Mouse (Mus musculus): Measurements from ENCODE around the gene Kctd14. TPM values are rescaled to one million over a fixed set of nuclear protein-coding genes. Genes with fewer than 3 reads are reported as not detected.

Kctd14 gene
- total and polyA plus RNA-seq, 3 experiments: 0.13 to 0.61 (median 0.39) TPM

- Histone ChIP-seq H3K79me2 (replicated peaks; ENCODE audit: control insufficient read depth, insufficient read depth, low read length) (no peaks in the 10 kb centered on the region), H3K9ac (ENCODE audit: low read depth, low read length) (no peak overlapping the region), H3K4me1 (ENCODE audit: control insufficient read depth, insufficient read depth, low read length) (peaks cover 2% of the 10 kb centered on the region; the same call in 1 of the 2 replicates), H3K36me3 (ENCODE audit: control insufficient read depth, insufficient read depth, low read length) (no peaks in the 10 kb centered on the region), H3K27ac (no peak overlapping the region; the same call in 1 of the 2 replicates), H3K4me3 (no peak overlapping the region), H3K27me3 (ENCODE audit: control insufficient read depth, insufficient read depth, low read length) (no peaks in the 10 kb centered on the region)
- intact Hi-C loops (cut with DNase I): no loop called here
- 4% methylated on average over 6 of the region's 6 CpGs for WGBS
- TF ChIP-seq POLR2A (IDR thresholded peaks at IDR 0.05; ENCODE audit: insufficient read depth, low read depth, low read length): no peak
- no peak for TF ChIP-seq CTCF (IDR thresholded peaks at IDR 0.05)
- 0 out of 2 replicates have a peak, but pooled peaks have one; percentile 21 for TF ChIP-seq EP300 (IDR thresholded peaks at IDR 0.05; ENCODE audit: insufficient read depth, low read depth, low read length)
- DNase-seq: peak; percentile 71 to 83
These were observed 4.8 kb upstream of the Kctd14 start for GRCm38 (mm10) chr7:97446171-97446925.

- Histone ChIP-seq H3K4me3 (no peak overlapping the region), H3K79me2 (replicated peaks; ENCODE audit: control insufficient read depth, insufficient read depth, low read length) (no peaks in the 10 kb centered on the region), H3K36me3 (ENCODE audit: control insufficient read depth, insufficient read depth, low read length) (no peaks in the 10 kb centered on the region), H3K4me1 (ENCODE audit: control insufficient read depth, insufficient read depth, low read length) (peaks cover 2% of the 10 kb centered on the region; the same call in 1 of the 2 replicates), H3K27ac (peak overlapping the region; percentile 23; the same call in 1 of the 2 replicates), H3K9ac (ENCODE audit: low read depth, low read length) (no peak overlapping the region), H3K27me3 (ENCODE audit: control insufficient read depth, insufficient read depth, low read length) (no peaks in the 10 kb centered on the region)
- TF ChIP-seq POLR2A (IDR thresholded peaks at IDR 0.05; ENCODE audit: insufficient read depth, low read depth, low read length) (no peak), EP300 (IDR thresholded peaks at IDR 0.05; ENCODE audit: insufficient read depth, low read depth, low read length) (no peak), CTCF (IDR thresholded peaks at IDR 0.05) (no peak; the same call in 1 of the 2 replicates)
- DNase-seq: no peak
- 48% methylated on average over 6 of the region's 6 CpGs for WGBS
- intact Hi-C loops (cut with DNase I): no loop called here
These were observed 4.0 kb upstream of the Kctd14 start for GRCm38 (mm10) chr7:97447050-97447531.

- DNase-seq: no peak
- TF ChIP-seq POLR2A (IDR thresholded peaks at IDR 0.05; ENCODE audit: insufficient read depth, low read depth, low read length) (no peak), EP300 (IDR thresholded peaks at IDR 0.05; ENCODE audit: insufficient read depth, low read depth, low read length) (no peak)
- Histone ChIP-seq H3K4me1 (ENCODE audit: control insufficient read depth, insufficient read depth, low read length) (no peaks in the 10 kb centered on the region), H3K4me3 (no peak overlapping the region), H3K27me3 (ENCODE audit: control insufficient read depth, insufficient read depth, low read length) (no peaks in the 10 kb centered on the region), H3K36me3 (ENCODE audit: control insufficient read depth, insufficient read depth, low read length) (no peaks in the 10 kb centered on the region), H3K9ac (ENCODE audit: low read depth, low read length) (no peak overlapping the region), H3K27ac (no peak overlapping the region), H3K79me2 (replicated peaks; ENCODE audit: control insufficient read depth, insufficient read depth, low read length) (no peaks in the 10 kb centered on the region)
- intact Hi-C loops (cut with DNase I): no loop called here
- 93% methylated on average over 6 of the region's 6 CpGs for WGBS
These were observed 1.1 kb downstream of the Kctd14 start for GRCm38 (mm10) chr7:97452196-97452595.

- DNase-seq: peak; percentile 14 to 32
- intact Hi-C loops (cut with DNase I): no loop called here
- 3% methylated on average over 27 of the region's 27 CpGs for WGBS
- Histone ChIP-seq H3K4me3 (peak overlapping the region; percentile 48), H3K36me3 (ENCODE audit: control insufficient read depth, insufficient read depth, low read length) (no peaks in the 10 kb centered on the region), H3K27me3 (ENCODE audit: control insufficient read depth, insufficient read depth, low read length) (no peaks in the 10 kb centered on the region), H3K27ac (no peak overlapping the region), H3K4me1 (ENCODE audit: control insufficient read depth, insufficient read depth, low read length) (no peaks in the 10 kb centered on the region), H3K79me2 (replicated peaks; ENCODE audit: control insufficient read depth, insufficient read depth, low read length) (no peaks in the 10 kb centered on the region), H3K9ac (ENCODE audit: low read depth, low read length) (peak overlapping the region; percentile 20; the same call in 1 of the 2 replicates)
- TF ChIP-seq POLR2A (IDR thresholded peaks at IDR 0.05; ENCODE audit: insufficient read depth, low read depth, low read length) (no peak), CTCF (IDR thresholded peaks at IDR 0.05) (no peak), EP300 (IDR thresholded peaks at IDR 0.05; ENCODE audit: insufficient read depth, low read depth, low read length) (no peak)
These were observed 2.2 kb downstream of the Kctd14 start for GRCm38 (mm10) chr7:97453141-97453921.

GRCm38 (mm10) chr7:97454795-97455194 lies 3.7 kb downstream of the Kctd14 start:
- H3K36me3 ChIP-seq (ENCODE audit: control insufficient read depth, insufficient read depth, low read length): no peaks in the 10 kb centered on the region
- no peaks in the 10 kb centered on the region for H3K4me1 ChIP-seq (ENCODE audit: control insufficient read depth, insufficient read depth, low read length)
- H3K27ac ChIP-seq: no peak overlapping the region
- H3K9ac ChIP-seq (ENCODE audit: low read depth, low read length): no peak overlapping the region
- no peaks in the 10 kb centered on the region for H3K27me3 ChIP-seq (ENCODE audit: control insufficient read depth, insufficient read depth, low read length)
- 92% methylated on average over 10 of the region's 10 CpGs for WGBS
- TF ChIP-seq EP300 (IDR thresholded peaks at IDR 0.05; ENCODE audit: insufficient read depth, low read depth, low read length): no peak
- TF ChIP-seq CTCF (IDR thresholded peaks at IDR 0.05): no peak
- no peak for TF ChIP-seq POLR2A (IDR thresholded peaks at IDR 0.05; ENCODE audit: insufficient read depth, low read depth, low read length)
- H3K4me3 ChIP-seq: no peak overlapping the region
- H3K79me2 ChIP-seq (replicated peaks; ENCODE audit: control insufficient read depth, insufficient read depth, low read length): no peaks in the 10 kb centered on the region
- intact Hi-C loops (cut with DNase I): no loop called here
- no peak for DNase-seq

Data from heart, adult 2 months (tissue).